Mouse (Mus musculus) liver, embryonic 13.5 days (tissue): ENCODE data around the gene Hlf. TPM values are rescaled to one million over a fixed set of nuclear protein-coding genes. Genes with fewer than 3 reads are reported as not detected.
A peak's percentile ranks its signal among the peaks of the same experiment; 100 is the strongest.

Experiments
- ATAC-seq: fragments of 200-750 bp; cut with Nextera tagmentation; 2 replicates; pipeline ENCODE4 v1.8.0; 2017; ENCODE audit warnings: low read depth, mild to moderate bottlenecking, moderate number of reproducible peaks, moderate library complexity
- DNase-seq: peaks from one replicate; pipeline ENCODE4 v3.0.0; 2022
- H3K27ac ChIP-seq: fragments of 300-500 bp; sonication (generic); 2 replicates; pipeline ENCODE4 v1.5.1; 2015; ENCODE audit warnings: moderate library complexity, mild to moderate bottlenecking, inconsistent platforms
- H3K27me3 ChIP-seq: fragments of 300-500 bp; sonication (generic); 2 replicates; pipeline ENCODE4 v1.6.1; 2015; ENCODE audit warnings: mild to moderate bottlenecking, inconsistent platforms
- H3K36me3 ChIP-seq: fragments of 300-500 bp; sonication (generic); 2 replicates; pipeline ENCODE4 v1.6.1; 2015; ENCODE audit warnings: mild to moderate bottlenecking, inconsistent platforms
- H3K4me1 ChIP-seq: fragments of 300-500 bp; sonication (generic); replicated peaks from 2 replicates; pipeline ENCODE4 v1.6.1; 2015; ENCODE audit warnings: inconsistent platforms
- H3K4me2 ChIP-seq: fragments of 300-500 bp; sonication (generic); 2 replicates; pipeline ENCODE4 v1.6.1; 2015; ENCODE audit warnings: inconsistent platforms, mild to moderate bottlenecking, moderate library complexity
- H3K4me3 ChIP-seq: fragments of 300-500 bp; sonication (generic); replicated peaks from 2 replicates; pipeline ENCODE4 v1.5.1; 2015; ENCODE audit warnings: mild to moderate bottlenecking, inconsistent platforms
- H3K9ac ChIP-seq: fragments of 300-500 bp; sonication (generic); 2 replicates; pipeline ENCODE4 v1.6.1; 2015; ENCODE audit warnings: mild to moderate bottlenecking, inconsistent platforms
- H3K9me3 ChIP-seq: fragments of 300-500 bp; sonication (generic); replicated peaks from 2 replicates; pipeline ENCODE4 v1.6.1; 2016; ENCODE audit warnings: inconsistent platforms
- WGBS: fragments of 180-500 bp; shearing (Covaris S2); methylation state at CpG from one replicate; pipeline ENCODE4 v1.1.7; 2015; ENCODE audit not compliant: insufficient replicate concordance; 5-methylcytosine and 5-hydroxymethylcytosine counted together
- polyA plus RNA-seq: library from polyadenylated mRNA; unstranded; fragments of >200 nt; fragmentation: Nextera tagmentation; extraction: Ambion mirVana; gene quantifications from 2 replicates; pipeline ENCODE4 v1.2.1, GENCODE M21; 2015

Gene Hlf
- polyA plus RNA-seq, 1 experiment from 2014 or later: 3.6 TPM

DNA sequence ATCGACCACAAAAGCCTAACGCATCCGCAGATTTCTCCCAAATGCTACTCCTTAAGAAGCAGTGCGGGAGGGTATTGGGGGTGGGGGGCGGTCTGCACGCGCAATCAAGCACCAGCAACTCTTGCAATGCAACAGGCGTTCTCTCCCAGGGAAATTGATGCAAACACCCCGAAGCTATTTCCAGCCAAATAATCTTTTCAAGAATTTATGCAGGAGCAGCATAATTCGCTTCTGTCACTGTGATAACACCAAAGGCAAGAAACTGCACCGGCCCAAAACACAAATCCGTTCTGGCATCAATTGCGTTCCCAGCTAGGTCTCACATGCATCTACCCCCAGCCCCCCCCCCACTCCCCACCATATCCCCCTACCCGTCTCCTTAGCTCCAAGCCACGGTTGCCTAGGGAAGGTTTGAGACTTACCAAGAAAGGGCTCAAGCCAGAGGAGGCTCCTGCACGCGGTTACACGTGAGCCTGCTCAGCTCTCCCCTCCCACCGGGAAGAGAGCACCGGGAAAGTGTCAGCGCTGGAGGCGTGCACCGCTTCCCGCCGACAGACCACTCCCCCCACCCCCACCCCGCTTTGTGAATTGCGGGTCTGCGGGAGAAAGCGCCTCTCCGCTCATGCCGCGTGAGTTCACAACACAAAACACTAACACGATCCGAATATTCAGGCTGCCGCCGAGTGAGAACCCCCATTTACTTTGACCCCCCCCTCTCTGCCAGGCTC, 1.4 kb downstream of the Hlf start:
- Histone ChIP-seq H3K27me3 (peaks cover 59% of the 10 kb centered on the region), H3K9ac (peak overlapping the region; percentile 59), H3K4me3 (peak overlapping the region; percentile 56), H3K4me1 (peaks cover 26% of the 10 kb centered on the region), H3K27ac (no peak overlapping the region), H3K4me2 (peak overlapping the region; percentile 74), H3K36me3 (no peaks in the 10 kb centered on the region), H3K9me3 (no peaks in the 10 kb centered on the region)
- DNase-seq: no peak
- 1% methylated on average over 36 of the region's 36 CpGs for WGBS
- no peak for ATAC-seq

DNA sequence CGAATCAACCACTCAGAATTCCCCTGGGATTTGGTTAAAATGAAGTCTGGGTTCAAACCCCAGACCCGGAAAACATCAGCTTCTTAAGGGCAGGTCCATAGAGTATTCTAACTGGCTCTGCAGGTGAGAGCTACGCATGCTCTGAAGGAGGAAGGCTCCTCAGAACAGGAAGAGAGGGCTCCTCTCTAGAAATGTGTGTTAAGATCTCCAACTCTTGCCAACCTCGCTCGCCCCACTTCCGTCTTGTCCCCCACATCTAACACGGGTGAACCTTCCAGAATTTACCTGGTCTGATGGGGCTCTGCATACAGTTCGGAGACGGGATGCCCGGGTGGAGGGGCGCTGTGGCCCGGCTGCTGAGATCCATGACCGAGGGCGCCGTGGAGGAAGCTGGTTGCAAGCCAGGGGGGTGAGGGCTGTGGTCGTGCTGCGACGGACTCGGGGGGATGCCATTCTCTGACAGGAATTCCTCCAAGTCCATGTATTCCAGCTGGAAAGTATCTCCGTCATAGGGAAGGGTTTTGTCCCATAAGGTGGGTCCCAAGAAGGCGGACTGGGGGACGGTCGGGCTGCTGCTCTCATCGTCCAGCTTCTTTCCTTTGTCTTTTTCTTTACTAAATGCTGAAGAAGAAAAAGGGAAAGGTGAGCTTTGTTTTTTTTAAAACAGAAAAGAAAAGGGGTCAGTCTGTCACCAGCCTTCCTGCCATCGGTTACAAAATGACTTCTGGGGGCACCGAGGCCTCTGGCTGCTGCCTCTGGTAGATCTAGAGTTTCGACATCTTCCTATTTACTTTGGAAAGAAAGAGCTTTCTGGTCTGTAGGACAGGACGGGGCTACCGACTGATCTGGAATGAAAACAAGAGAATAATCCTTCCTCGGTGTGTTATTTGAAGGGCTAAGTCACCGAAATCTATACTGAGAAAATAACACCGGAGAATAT, 2.9 kb downstream of the Hlf start:
- 31% methylated on average over 32 of the region's 32 CpGs for WGBS
- Histone ChIP-seq H3K9ac (0 out of 2 replicates have a peak overlapping the region, but pooled peaks have one; percentile 33), H3K36me3 (no peaks in the 10 kb centered on the region), H3K4me3 (peak overlapping the region; percentile 56), H3K27ac (peak overlapping the region; percentile 67), H3K27me3 (peaks cover 59% of the 10 kb centered on the region), H3K9me3 (no peaks in the 10 kb centered on the region), H3K4me1 (peaks cover 26% of the 10 kb centered on the region), H3K4me2 (peak overlapping the region; percentile 74)
- no peak for DNase-seq
- ATAC-seq: no peak

DNA sequence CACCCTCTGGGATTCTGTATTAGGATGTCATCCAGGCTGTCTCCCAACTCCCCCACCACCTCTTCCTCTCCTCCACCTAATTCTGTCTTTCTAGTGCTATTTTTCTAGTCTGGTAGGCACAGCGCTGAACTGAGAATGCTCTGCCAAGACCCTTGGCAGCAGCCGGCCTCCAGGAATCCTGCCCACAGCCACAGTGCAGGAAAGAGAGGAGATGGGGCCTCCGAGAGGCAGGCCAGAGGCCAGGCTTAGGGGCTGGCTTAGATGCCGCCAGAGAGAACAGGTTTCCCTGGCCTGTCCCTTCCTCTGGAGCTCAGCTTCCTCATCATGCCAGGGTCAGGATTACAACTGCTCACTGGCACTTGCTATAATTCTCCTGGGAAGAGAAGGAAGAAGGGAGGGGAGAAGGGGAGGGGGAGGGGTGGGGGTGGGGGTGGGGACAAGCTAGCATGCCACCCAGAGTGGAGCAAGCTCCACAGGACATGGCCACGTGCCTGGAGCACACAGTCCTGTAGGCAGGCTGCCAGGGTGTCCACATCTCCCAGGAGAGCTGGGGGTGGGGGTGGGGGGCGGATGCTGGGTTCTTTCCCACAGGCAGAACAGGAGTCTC, 8.6 kb downstream of the Hlf start:
- no peaks in the 10 kb centered on the region for H3K9me3 ChIP-seq
- H3K4me3 ChIP-seq: no peak overlapping the region
- no peaks in the 10 kb centered on the region for H3K36me3 ChIP-seq
- peaks cover 8% of the 10 kb centered on the region for H3K27me3 ChIP-seq
- no peak overlapping the region for H3K4me2 ChIP-seq
- H3K27ac ChIP-seq: no peak overlapping the region; the same call in 1 of the 2 replicates
- H3K4me1 ChIP-seq: peaks cover 2% of the 10 kb centered on the region; the same call in 1 of the 2 replicates
- DNase-seq: no peak
- peak; percentile 76; the same call in 1 of the 2 replicates for ATAC-seq
- WGBS: 45% methylated on average over 6 of the region's 6 CpGs
- no peak overlapping the region for H3K9ac ChIP-seq

DNA sequence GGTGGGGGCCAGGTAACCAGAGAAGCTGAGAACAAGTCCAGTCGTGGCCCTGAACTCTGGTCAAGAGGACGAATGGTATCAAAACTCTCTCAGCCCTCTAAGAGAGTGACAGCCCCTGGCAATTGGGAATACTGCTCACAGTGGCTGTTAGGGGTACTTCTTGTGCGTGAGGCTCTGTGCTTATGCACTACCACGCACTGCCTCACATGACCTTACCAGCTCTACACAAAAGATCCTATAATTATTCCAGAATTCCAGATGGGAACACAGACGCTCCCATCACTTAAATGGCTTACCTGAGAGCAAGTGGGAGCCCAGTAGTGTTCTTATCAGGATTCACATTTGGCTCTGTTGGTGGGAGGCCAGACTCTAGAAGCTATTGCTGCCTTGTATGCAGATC, 9.6 kb downstream of the Hlf start:
- Histone ChIP-seq H3K27me3 (no peaks in the 10 kb centered on the region; the same call in 1 of the 2 replicates), H3K36me3 (no peaks in the 10 kb centered on the region), H3K9me3 (no peaks in the 10 kb centered on the region), H3K9ac (no peak overlapping the region), H3K27ac (no peak overlapping the region), H3K4me1 (peaks cover 2% of the 10 kb centered on the region; the same call in 1 of the 2 replicates), H3K4me2 (no peak overlapping the region), H3K4me3 (no peak overlapping the region)
- WGBS: 57% methylated on average over 5 of the region's 5 CpGs
- DNase-seq: no peak
- ATAC-seq: no peak

DNA sequence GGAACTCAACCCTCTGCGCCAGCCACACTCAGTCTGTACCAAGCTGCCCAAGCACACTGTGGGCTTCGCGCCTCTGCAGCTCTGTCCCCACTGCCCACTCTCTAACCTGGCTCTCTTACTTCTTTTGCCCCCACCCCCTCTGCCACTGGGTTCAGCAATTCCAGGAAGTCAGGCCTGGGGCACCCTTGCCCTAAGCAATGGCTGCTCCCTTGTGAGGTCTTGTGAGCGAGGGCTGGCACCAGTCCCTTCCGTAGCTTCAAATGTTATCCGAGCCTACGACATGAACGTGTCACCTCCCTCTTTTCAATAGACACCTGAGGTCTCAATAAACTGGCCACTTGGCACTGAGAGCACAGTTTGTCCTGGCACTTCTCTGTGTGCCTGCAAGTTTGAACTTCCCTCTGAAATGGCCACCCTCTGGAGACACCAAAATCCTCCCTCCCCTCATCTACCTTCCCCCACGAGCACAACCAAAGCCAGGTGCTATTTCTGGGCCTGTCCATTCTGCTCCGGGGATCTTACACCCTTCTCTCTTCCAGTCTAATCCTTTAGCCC, 10.5 kb downstream of the Hlf start:
- H3K36me3 ChIP-seq: no peaks in the 10 kb centered on the region
- no peak overlapping the region for H3K4me3 ChIP-seq
- H3K4me2 ChIP-seq: no peak overlapping the region
- H3K27ac ChIP-seq: no peak overlapping the region
- peaks cover 2% of the 10 kb centered on the region; the same call in 1 of the 2 replicates for H3K4me1 ChIP-seq
- ATAC-seq (no peak), DNase-seq (no peak)
- 76% methylated on average over 10 of the region's 10 CpGs for WGBS
- no peaks in the 10 kb centered on the region for H3K27me3 ChIP-seq
- H3K9ac ChIP-seq: no peak overlapping the region
- H3K9me3 ChIP-seq: no peaks in the 10 kb centered on the region

DNA sequence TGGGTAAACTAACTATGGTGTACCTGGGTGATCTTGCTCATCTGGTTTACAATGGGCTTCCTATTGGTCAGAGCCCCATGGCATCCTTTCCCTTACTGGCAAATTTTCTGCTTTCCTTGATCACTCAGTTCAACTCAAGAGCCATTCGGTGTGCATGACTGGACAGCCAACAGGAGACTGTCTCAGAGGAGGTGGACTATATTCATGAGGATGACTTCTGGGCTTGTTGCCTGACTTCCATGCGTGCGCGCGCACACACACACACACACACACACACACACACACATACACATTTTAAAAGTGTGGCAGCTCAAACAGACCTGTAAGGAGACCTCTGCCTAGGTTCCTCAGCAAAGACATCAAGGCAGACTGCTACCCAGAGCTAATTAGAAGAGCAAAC, 12.7 kb downstream of the Hlf start:
- Histone ChIP-seq H3K9me3 (no peaks in the 10 kb centered on the region), H3K4me2 (no peak overlapping the region), H3K27me3 (no peaks in the 10 kb centered on the region), H3K4me1 (peaks cover 2% of the 10 kb centered on the region; the same call in 1 of the 2 replicates), H3K4me3 (no peak overlapping the region), H3K36me3 (no peaks in the 10 kb centered on the region), H3K9ac (no peak overlapping the region), H3K27ac (no peak overlapping the region)
- DNase-seq (no peak), ATAC-seq (no peak)
- WGBS: 82% methylated on average over 5 of the region's 5 CpGs

DNA sequence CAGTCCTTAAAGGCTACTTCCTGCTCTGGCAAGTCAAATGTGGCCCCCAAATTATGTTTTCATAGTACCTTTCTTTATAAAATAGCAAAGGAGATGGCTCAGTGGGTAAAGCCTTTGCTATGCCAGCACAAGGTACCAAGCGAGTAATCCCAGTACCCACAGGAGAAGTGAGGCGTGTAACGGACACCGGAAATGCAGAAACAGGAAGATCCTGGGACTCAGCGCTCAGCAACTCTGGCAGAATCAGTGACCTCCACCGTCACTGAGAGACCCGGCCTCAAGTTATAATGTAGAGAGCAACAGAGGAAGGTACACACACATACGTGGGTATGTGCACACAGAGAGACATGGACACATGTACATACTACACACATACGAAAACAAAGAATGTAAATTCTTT, 14.3 kb downstream of the Hlf start:
- Histone ChIP-seq H3K36me3 (no peaks in the 10 kb centered on the region), H3K4me2 (no peak overlapping the region), H3K4me1 (0 out of 2 replicates have a peak, but pooled peaks cover 5% of the 10 kb centered on the region), H3K9me3 (no peaks in the 10 kb centered on the region), H3K9ac (no peak overlapping the region), H3K4me3 (no peak overlapping the region), H3K27me3 (no peaks in the 10 kb centered on the region), H3K27ac (no peak overlapping the region)
- no peak for ATAC-seq
- whole genome bisulfite sequencing: 81% methylated on average over 9 of the region's 9 CpGs
- DNase-seq: no peak

DNA sequence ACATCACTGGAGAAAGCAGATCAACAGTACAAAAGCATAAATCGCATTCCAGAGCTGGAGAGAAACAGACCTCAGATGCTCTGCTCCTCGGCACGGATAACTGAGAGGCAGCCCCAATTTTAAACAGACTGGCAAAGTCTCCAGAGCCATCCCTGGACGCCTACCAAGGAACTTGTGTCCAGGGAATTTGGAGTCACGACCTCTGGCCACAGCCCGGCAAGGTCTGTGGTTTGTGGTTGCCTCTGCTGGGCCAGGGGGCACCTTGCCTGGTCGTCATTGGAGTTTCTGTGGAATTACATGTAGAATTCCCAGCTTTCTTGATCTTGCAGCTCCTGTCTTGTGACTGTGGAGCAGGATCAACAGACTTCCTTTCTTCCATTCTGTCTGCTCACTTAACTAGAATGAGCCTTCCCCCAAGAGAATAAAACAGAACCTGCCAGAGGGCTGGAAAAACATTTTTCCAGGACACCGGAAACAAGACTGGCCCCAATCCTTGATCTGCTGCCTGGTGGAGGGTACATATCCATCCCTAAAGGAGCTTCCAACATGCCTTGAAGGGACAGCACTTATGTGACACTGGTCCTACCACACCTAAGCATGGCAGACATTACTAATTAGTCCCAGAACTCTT, 19.1 kb downstream of the Hlf start:
- WGBS: 42% methylated on average over 8 of the region's 8 CpGs
- peaks cover 29% of the 10 kb centered on the region for H3K4me1 ChIP-seq
- no peak overlapping the region for H3K27ac ChIP-seq
- no peaks in the 10 kb centered on the region for H3K9me3 ChIP-seq
- ATAC-seq: no peak
- no peaks in the 10 kb centered on the region for H3K36me3 ChIP-seq
- no peak overlapping the region for H3K4me3 ChIP-seq
- no peaks in the 10 kb centered on the region for H3K27me3 ChIP-seq
- H3K4me2 ChIP-seq: no peak overlapping the region
- H3K9ac ChIP-seq: no peak overlapping the region
- DNase-seq: no peak

DNA sequence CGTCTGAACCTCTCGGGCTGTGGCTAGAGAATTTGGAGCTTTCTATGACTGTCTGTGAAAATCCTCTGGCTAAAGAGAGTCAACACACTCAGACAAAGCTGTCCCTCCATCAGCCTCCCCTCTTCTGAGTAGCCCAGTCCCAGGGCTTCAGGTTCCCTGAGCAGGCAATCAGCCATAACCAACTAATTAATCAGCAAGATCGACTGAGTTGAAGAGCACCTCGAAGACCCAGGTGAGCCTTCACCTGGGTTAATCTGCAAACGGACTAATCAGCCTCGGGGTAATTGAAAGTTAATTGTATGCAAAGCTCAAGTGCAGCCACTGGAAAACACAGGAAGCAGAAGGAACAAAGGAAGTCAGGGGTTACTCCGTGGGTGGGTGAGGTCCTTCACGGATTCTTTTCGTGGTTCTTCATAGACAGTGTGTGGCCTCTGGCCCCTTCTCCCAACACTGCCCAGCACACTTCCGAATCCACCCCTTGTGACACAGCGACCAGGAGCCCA, 19.9 kb downstream of the Hlf start:
- Histone ChIP-seq H3K4me1 (peaks cover 30% of the 10 kb centered on the region), H3K27me3 (no peaks in the 10 kb centered on the region), H3K4me2 (no peak overlapping the region), H3K27ac (no peak overlapping the region), H3K9ac (no peak overlapping the region), H3K4me3 (no peak overlapping the region), H3K9me3 (no peaks in the 10 kb centered on the region), H3K36me3 (no peaks in the 10 kb centered on the region)
- DNase-seq (no peak), ATAC-seq (no peak)
- 28% methylated on average over 11 of the region's 11 CpGs for WGBS

DNA sequence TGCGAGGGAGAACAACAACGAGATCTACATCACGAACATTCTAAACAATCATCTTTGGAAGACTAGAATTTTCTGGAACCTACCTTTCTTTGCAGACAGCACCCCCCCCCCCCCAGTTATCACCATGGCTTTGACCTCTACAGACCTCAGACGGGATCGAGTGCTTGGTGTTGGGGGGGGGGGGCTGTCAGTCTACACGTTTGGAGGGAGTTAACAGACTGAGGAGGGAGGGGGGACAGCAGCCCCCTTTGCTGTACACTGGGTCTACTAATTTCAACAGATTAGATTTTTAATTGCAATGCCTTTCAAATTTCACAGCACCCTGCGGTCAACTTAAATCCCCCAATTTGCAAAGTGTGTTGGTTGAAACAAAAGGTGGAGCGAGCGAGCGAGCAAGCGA, 20.3 kb downstream of the Hlf start:
- no peaks in the 10 kb centered on the region for H3K36me3 ChIP-seq
- H3K4me1 ChIP-seq: peaks cover 32% of the 10 kb centered on the region
- H3K27ac ChIP-seq: no peak overlapping the region; the same call in 1 of the 2 replicates
- H3K9ac ChIP-seq: no peak overlapping the region
- ATAC-seq (no peak), DNase-seq (no peak)
- no peak overlapping the region for H3K4me3 ChIP-seq
- no peak overlapping the region for H3K4me2 ChIP-seq
- no peaks in the 10 kb centered on the region for H3K27me3 ChIP-seq
- no peaks in the 10 kb centered on the region for H3K9me3 ChIP-seq
- WGBS: 57% methylated on average over 11 of the region's 11 CpGs
